Mouse (Mus musculus) neural tube, embryonic 14.5 days (tissue): Measurements from ENCODE around the gene Epha6. TPM values are rescaled to one million over a fixed set of nuclear protein-coding genes. Genes with fewer than 3 reads are reported as not detected.

Experiments
- ATAC-seq: fragments of 200-750 bp; cut with Nextera tagmentation; 2 replicates; pipeline ENCODE4 v1.8.0; 2017; ENCODE audit warnings: low read depth, mild to moderate bottlenecking, moderate TSS enrichment, moderate library complexity
- H3K27ac ChIP-seq: fragments of 300-500 bp; sonication (generic); 2 replicates; pipeline ENCODE4 v1.5.1; 2014; ENCODE audit warnings: low read depth, mild to moderate bottlenecking, control low read depth, low read length, moderate library complexity, mixed read lengths
- H3K27me3 ChIP-seq: fragments of 300-500 bp; sonication (generic); 2 replicates; pipeline ENCODE4 v1.6.1; 2014; ENCODE audit warnings: low read length; ENCODE audit not compliant: control insufficient read depth, insufficient read depth
- H3K36me3 ChIP-seq: fragments of 300-500 bp; sonication (generic); 2 replicates; pipeline ENCODE4 v1.6.1; 2014; ENCODE audit warnings: low read length, mixed read lengths; ENCODE audit not compliant: control insufficient read depth, insufficient read depth
- H3K4me1 ChIP-seq: fragments of 300-500 bp; sonication (generic); 2 replicates; pipeline ENCODE4 v1.6.1; 2014; ENCODE audit warnings: low read length; ENCODE audit not compliant: control insufficient read depth, insufficient read depth
- H3K4me2 ChIP-seq: fragments of 300-500 bp; sonication (generic); 2 replicates; pipeline ENCODE4 v1.6.1; 2014; ENCODE audit warnings: mild to moderate bottlenecking, low read depth, low read length, control low read depth
- H3K4me3 ChIP-seq: fragments of 300-500 bp; sonication (generic); 2 replicates; pipeline ENCODE4 v1.5.1; 2014; ENCODE audit warnings: low read depth, low read length, control low read depth, mixed read lengths
- H3K9ac ChIP-seq: fragments of 300-500 bp; sonication (generic); replicated peaks from 2 replicates; pipeline ENCODE4 v1.6.1; 2014; ENCODE audit warnings: low read depth, mild to moderate bottlenecking, control low read depth, low read length, mixed read lengths
- H3K9me3 ChIP-seq: fragments of 300-500 bp; sonication (generic); 2 replicates; pipeline ENCODE4 v1.6.1; 2016; ENCODE audit warnings: low read length; ENCODE audit not compliant: control insufficient read depth
- WGBS: fragments of 180-500 bp; shearing (Covaris S2); extraction: QIAGEN DNeasy Blood & Tissue Kit; methylation state at CpG from one replicate; pipeline ENCODE4 v1.1.7; 2014; 5-methylcytosine and 5-hydroxymethylcytosine counted together
- microRNA-seq: library from miRNA; unstranded; fragments of <30 nt; microRNA quantifications from one replicate; pipeline ENCODE4, GENCODE M21; 2016
- polyA plus RNA-seq: library from polyadenylated mRNA; unstranded; fragments of >200 nt; fragmentation: Nextera tagmentation; extraction: Ambion mirVana; gene quantifications from 2 replicates; pipeline ENCODE4 v1.2.1, GENCODE M21; 2014

Epha6 gene
- polyA plus RNA-seq, 1 experiment from 2014 or later: 11.2 TPM

DNA sequence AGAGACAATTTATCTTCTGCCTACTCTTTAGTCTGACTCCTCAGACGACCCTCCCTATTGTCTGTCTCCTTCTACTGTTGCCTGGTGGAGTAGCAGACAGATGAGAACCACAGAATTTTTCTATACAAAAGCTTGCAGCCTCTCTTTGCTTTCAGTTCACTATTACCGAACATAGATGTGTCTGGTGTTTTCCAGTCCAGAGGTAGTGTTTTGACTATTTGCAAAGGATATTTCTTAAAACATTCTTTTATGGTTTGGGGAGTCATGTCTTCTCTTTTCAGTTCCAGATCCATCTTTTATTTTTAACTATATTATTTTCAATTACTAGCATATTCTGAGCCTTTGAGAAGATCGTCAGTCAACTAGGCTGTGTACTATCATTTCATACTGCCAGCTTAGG, 989.7 kb downstream of the Epha6 start:
- ATAC-seq: no peak
- no peaks in the 10 kb centered on the region for H3K9me3 ChIP-seq
- no peaks in the 10 kb centered on the region for H3K27me3 ChIP-seq
- no peak overlapping the region for H3K9ac ChIP-seq
- H3K4me3 ChIP-seq: no peak overlapping the region
- H3K4me2 ChIP-seq: no peak overlapping the region
- WGBS: 78% methylated on average over 3 of the region's 3 CpGs
- no peaks in the 10 kb centered on the region for H3K36me3 ChIP-seq
- no peaks in the 10 kb centered on the region for H3K4me1 ChIP-seq
- H3K27ac ChIP-seq: no peak overlapping the region

DNA sequence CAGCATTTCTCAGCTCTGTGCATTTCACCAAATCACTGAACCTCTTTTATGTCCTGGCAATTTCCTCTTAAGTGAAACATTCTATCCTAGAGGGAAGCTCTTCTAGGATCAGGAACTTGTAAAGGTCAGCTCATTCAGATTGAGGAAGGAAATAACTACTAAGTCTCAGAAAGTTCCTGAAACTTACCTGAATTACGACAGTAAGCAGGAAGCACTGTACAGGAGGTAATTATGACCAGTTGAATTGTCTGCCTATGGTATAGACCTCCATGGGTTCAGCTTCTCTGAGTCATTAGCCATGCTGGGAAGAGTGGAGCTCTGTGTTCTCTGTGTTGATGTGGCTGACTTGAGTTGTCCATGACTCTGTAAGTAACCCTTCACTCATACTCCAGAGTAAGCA, 994.6 kb downstream of the Epha6 start:
- no peak for ATAC-seq
- Histone ChIP-seq H3K27ac (no peak overlapping the region), H3K36me3 (no peaks in the 10 kb centered on the region), H3K27me3 (no peaks in the 10 kb centered on the region), H3K9me3 (no peaks in the 10 kb centered on the region), H3K4me1 (no peaks in the 10 kb centered on the region), H3K4me3 (no peak overlapping the region), H3K4me2 (no peak overlapping the region), H3K9ac (no peak overlapping the region)
- WGBS: 82% methylated on average over 1 of the region's 1 CpGs

DNA sequence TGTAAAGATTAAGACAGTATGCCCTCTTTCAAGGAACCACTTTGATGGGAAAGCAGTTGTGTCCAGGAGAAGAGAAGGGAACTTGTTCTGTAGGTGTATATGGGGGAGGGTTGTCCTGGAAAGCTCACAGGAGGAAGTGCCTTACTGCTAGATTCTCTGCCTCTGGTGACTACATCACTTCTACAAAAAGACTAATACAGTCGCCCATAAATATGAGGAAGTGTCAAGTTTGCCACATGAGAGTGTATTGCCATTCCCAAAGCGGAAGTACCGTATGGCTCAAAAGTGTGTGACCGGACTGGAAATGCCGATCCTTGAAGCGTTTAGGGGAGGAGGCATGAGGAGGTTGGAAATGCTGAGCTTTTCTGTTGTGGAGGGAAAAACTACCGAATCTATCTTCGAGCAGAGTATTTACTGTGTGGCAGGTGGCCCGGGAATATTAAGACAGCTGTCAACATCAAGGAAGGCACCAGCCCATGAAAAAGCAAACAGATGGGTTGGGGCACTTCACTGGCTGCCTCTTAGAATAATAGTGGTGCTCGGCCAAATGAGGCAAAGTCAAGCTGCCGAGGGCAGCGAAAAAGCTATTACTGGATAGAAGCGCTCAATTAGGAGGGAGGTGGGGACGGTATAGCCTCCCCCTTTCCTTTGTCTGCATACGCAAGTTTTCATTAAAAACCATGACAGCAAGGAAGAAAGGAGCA, 1001.1 kb downstream of the Epha6 start:
- Histone ChIP-seq H3K27ac (0 out of 2 replicates have a peak overlapping the region, but pooled peaks have one; percentile 34), H3K4me2 (peak overlapping the region; percentile 44), H3K9me3 (no peaks in the 10 kb centered on the region), H3K9ac (peak overlapping the region; percentile 16; the same call in 1 of the 2 replicates), H3K4me3 (peak overlapping the region; percentile 19), H3K36me3 (no peaks in the 10 kb centered on the region), H3K27me3 (no peaks in the 10 kb centered on the region), H3K4me1 (0 out of 2 replicates have a peak, but pooled peaks cover 3% of the 10 kb centered on the region)
- peak; percentile 84 for ATAC-seq
- WGBS: 16% methylated on average over 15 of the region's 15 CpGs

Small RNA genes within 50 kb of the gene (microRNA-seq; reads per million reads assigned to microRNA genes)
- gene Gm24755: not detected
